Mouse (Mus musculus) kidney, embryonic 16.5 days (tissue): ENCODE measurements at regions not wholly inside any gene's neighbourhood (a gene's known extent, or its start where the extent isn't known, plus 50 kb on each side); places are given as distances from the start of the nearest gene placed in this dataset.

ENCODE experiments used
- ATAC-seq: fragments of 200-750 bp; cut with Nextera tagmentation; 2 replicates; pipeline ENCODE4 v1.8.0; 2017; ENCODE audit warnings: moderate TSS enrichment; ENCODE audit not compliant: low FRiP score, low TSS enrichment
- H3K27ac ChIP-seq: fragments of 300-500 bp; sonication (generic); 2 replicates; pipeline ENCODE4 v1.5.1; 2014; ENCODE audit warnings: low read length
- H3K27me3 ChIP-seq: fragments of 300-500 bp; sonication (generic); 2 replicates; pipeline ENCODE4 v1.6.1; 2014; ENCODE audit warnings: low read length, control low read depth, mixed read lengths; ENCODE audit not compliant: insufficient read depth
- H3K36me3 ChIP-seq: fragments of 300-500 bp; sonication (generic); 2 replicates; pipeline ENCODE4 v1.6.1; 2014; ENCODE audit warnings: low read length, control low read depth, mixed read lengths; ENCODE audit not compliant: insufficient read depth
- H3K4me1 ChIP-seq: fragments of 300-500 bp; sonication (generic); 2 replicates; pipeline ENCODE4 v1.6.1; 2014; ENCODE audit warnings: low read length, control low read depth, mixed read lengths; ENCODE audit not compliant: insufficient read depth
- H3K4me2 ChIP-seq: fragments of 300-500 bp; sonication (generic); replicated peaks from 2 replicates; pipeline ENCODE4 v1.6.1; 2014; ENCODE audit warnings: low read depth, low read length
- H3K4me3 ChIP-seq: fragments of 300-500 bp; sonication (generic); 2 replicates; pipeline ENCODE4 v1.5.1; 2014; ENCODE audit warnings: mild to moderate bottlenecking, low read length
- H3K9ac ChIP-seq: fragments of 300-500 bp; sonication (generic); replicated peaks from 2 replicates; pipeline ENCODE4 v1.6.1; 2014; ENCODE audit warnings: low read length
- H3K9me3 ChIP-seq: fragments of 300-500 bp; sonication (generic); 2 replicates; pipeline ENCODE4 v1.6.1; 2016; ENCODE audit warnings: low read length, control low read depth
- WGBS: fragments of 180-500 bp; shearing (Covaris S2); extraction: QIAGEN DNeasy Blood & Tissue Kit; methylation state at CpG from one replicate; pipeline ENCODE4 v1.1.7; 2014; 5-methylcytosine and 5-hydroxymethylcytosine counted together

GRCm38 (mm10) chr2:75491150-75491549, 167.9 kb upstream of the Hnrnpa3 start:
- Histone ChIP-seq H3K27ac (no peak overlapping the region), H3K4me3 (no peak overlapping the region), H3K4me1 (peaks cover 15% of the 10 kb centered on the region), H3K9me3 (no peaks in the 10 kb centered on the region), H3K9ac (no peak overlapping the region), H3K4me2 (no peak overlapping the region), H3K36me3 (no peaks in the 10 kb centered on the region), H3K27me3 (no peaks in the 10 kb centered on the region)
- no peak for ATAC-seq
- 68% methylated on average over 1 of the region's 1 CpGs for WGBS

GRCm38 (mm10) chr2:75491789-75492500, 167.1 kb upstream of the Hnrnpa3 start:
- no peak overlapping the region for H3K4me2 ChIP-seq
- H3K9ac ChIP-seq, result no peak overlapping the region
- H3K4me3 ChIP-seq, result no peak overlapping the region
- H3K27me3 ChIP-seq, result no peaks in the 10 kb centered on the region
- H3K4me1 ChIP-seq, result peaks cover 15% of the 10 kb centered on the region
- 16% methylated on average over 3 of the region's 3 CpGs for WGBS
- no peaks in the 10 kb centered on the region for H3K9me3 ChIP-seq
- H3K27ac ChIP-seq, result no peak overlapping the region
- ATAC-seq, result no peak
- H3K36me3 ChIP-seq, result no peaks in the 10 kb centered on the region

GRCm38 (mm10) chr2:75492501-75492898, 166.6 kb upstream of the Hnrnpa3 start:
- H3K4me2 ChIP-seq, result no peak overlapping the region
- H3K9me3 ChIP-seq, result no peaks in the 10 kb centered on the region
- no peaks in the 10 kb centered on the region for H3K36me3 ChIP-seq
- no peak overlapping the region for H3K4me3 ChIP-seq
- 49% methylated on average over 4 of the region's 4 CpGs for WGBS
- no peaks in the 10 kb centered on the region for H3K27me3 ChIP-seq
- H3K27ac ChIP-seq, result no peak overlapping the region
- ATAC-seq, result no peak
- no peak overlapping the region for H3K9ac ChIP-seq
- peaks cover 15% of the 10 kb centered on the region for H3K4me1 ChIP-seq

- no peaks in the 10 kb centered on the region for H3K9me3 ChIP-seq
- H3K36me3 ChIP-seq, result no peaks in the 10 kb centered on the region
- H3K27me3 ChIP-seq, result no peaks in the 10 kb centered on the region
- H3K4me3 ChIP-seq, result no peak overlapping the region
- peak; percentile 42; the same call in 1 of the 2 replicates for ATAC-seq
- no peak overlapping the region for H3K27ac ChIP-seq
- no peak overlapping the region for H3K9ac ChIP-seq
- H3K4me1 ChIP-seq, result peaks cover 12% of the 10 kb centered on the region
- no peak overlapping the region for H3K4me2 ChIP-seq
- 66% methylated on average over 5 of the region's 5 CpGs for WGBS
Observed at GRCm38 (mm10) chr2:75496606-75497240, 162.3 kb upstream of the Hnrnpa3 start.

GRCm38 (mm10) chr2:75510223-75510622, 148.8 kb upstream of the Hnrnpa3 start:
- Histone ChIP-seq H3K27ac (no peak overlapping the region), H3K4me1 (no peaks in the 10 kb centered on the region)
- WGBS, result 77% methylated on average over 4 of the region's 4 CpGs

GRCm38 (mm10) chr2:75512422-75513170, 146.5 kb upstream of the Hnrnpa3 start:
- WGBS, result 61% methylated on average over 8 of the region's 8 CpGs
- Histone ChIP-seq H3K36me3 (no peaks in the 10 kb centered on the region), H3K9ac (no peak overlapping the region), H3K4me2 (no peak overlapping the region), H3K4me1 (no peaks in the 10 kb centered on the region), H3K4me3 (no peak overlapping the region), H3K9me3 (no peaks in the 10 kb centered on the region), H3K27me3 (no peaks in the 10 kb centered on the region), H3K27ac (no peak overlapping the region)
- ATAC-seq, result no peak

More at GRCm38 (mm10) chr2:75510223-75510622, 148.8 kb upstream of the Hnrnpa3 start:
- no peaks in the 10 kb centered on the region for H3K9me3 ChIP-seq
- ATAC-seq, result no peak
- no peak overlapping the region for H3K4me3 ChIP-seq
- no peaks in the 10 kb centered on the region for H3K27me3 ChIP-seq
- H3K4me2 ChIP-seq, result no peak overlapping the region
- no peaks in the 10 kb centered on the region for H3K36me3 ChIP-seq
- no peak overlapping the region for H3K9ac ChIP-seq

GRCm38 (mm10) chr2:75514171-75514570, 144.9 kb upstream of the Hnrnpa3 start:
- ATAC-seq, result no peak
- 39% methylated on average over 6 of the region's 6 CpGs for WGBS

GRCm38 (mm10) chr2:75516223-75516622, 142.8 kb upstream of the Hnrnpa3 start:
- Histone ChIP-seq H3K9me3 (no peaks in the 10 kb centered on the region), H3K27me3 (no peaks in the 10 kb centered on the region), H3K9ac (no peak overlapping the region), H3K27ac (no peak overlapping the region), H3K4me1 (no peaks in the 10 kb centered on the region), H3K4me3 (no peak overlapping the region), H3K4me2 (no peak overlapping the region), H3K36me3 (no peaks in the 10 kb centered on the region)
- no peak for ATAC-seq
- 27% methylated on average over 11 of the region's 11 CpGs for WGBS

More at GRCm38 (mm10) chr2:75514171-75514570, 144.9 kb upstream of the Hnrnpa3 start:
- no peak overlapping the region for H3K9ac ChIP-seq
- no peaks in the 10 kb centered on the region for H3K4me1 ChIP-seq
- H3K4me2 ChIP-seq, result no peak overlapping the region
- no peaks in the 10 kb centered on the region for H3K36me3 ChIP-seq
- H3K27ac ChIP-seq, result no peak overlapping the region
- H3K9me3 ChIP-seq, result no peaks in the 10 kb centered on the region
- H3K4me3 ChIP-seq, result no peak overlapping the region
- H3K27me3 ChIP-seq, result no peaks in the 10 kb centered on the region

- no peak overlapping the region for H3K4me2 ChIP-seq
- H3K4me3 ChIP-seq, result no peak overlapping the region
- no peaks in the 10 kb centered on the region for H3K36me3 ChIP-seq
- 84% methylated on average over 3 of the region's 3 CpGs for WGBS
- H3K9ac ChIP-seq, result no peak overlapping the region
- no peaks in the 10 kb centered on the region for H3K4me1 ChIP-seq
- no peaks in the 10 kb centered on the region for H3K27me3 ChIP-seq
- ATAC-seq, result no peak
- H3K9me3 ChIP-seq, result no peaks in the 10 kb centered on the region
- H3K27ac ChIP-seq, result no peak overlapping the region
Observed at GRCm38 (mm10) chr2:75517096-75517495, 142.0 kb upstream of the Hnrnpa3 start.

GRCm38 (mm10) chr2:75518607-75519006, 140.5 kb upstream of the Hnrnpa3 start:
- WGBS, result 75% methylated on average over 1 of the region's 1 CpGs
- Histone ChIP-seq H3K27ac (no peak overlapping the region), H3K27me3 (no peaks in the 10 kb centered on the region), H3K4me2 (no peak overlapping the region), H3K9ac (no peak overlapping the region), H3K36me3 (no peaks in the 10 kb centered on the region), H3K9me3 (no peaks in the 10 kb centered on the region), H3K4me1 (no peaks in the 10 kb centered on the region), H3K4me3 (no peak overlapping the region)
- ATAC-seq, result no peak
